In the genomic region with DNA sequence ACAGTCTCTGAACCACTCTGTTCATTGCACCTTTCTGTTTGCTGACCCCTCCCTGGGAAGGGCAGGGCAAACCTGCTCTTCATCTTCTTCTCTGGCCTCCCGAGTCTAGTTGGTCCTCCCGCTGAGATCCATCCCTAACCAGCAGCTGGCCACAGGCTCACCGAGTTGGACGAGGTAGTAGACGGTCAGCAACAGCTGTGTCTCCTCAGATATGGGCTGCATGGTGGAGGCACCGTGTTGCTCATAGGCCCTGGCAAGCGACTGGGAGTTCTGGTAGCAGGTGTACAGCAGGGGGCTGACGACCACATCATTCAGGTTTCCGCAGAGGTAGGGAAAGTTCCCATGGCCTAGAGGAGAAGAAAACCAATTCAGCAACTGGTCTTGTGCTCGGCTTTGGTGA, we compare ENCODE assay signal across 16 mouse cellular contexts.
"Had no signal": no experiment of that assay in that cellular context is flagged by ENCODE, and none has a peak within 500 bp of the region (broad histone marks: within the 10 kb centered on the region; RNA-seq: fewer than 3 reads in every experiment).

No protein-coding gene starts in this region.

- H3K4me1 ChIP-seq: neural tube, embryonic 12.5 days; neural tube, embryonic 13.5 days; stomach, embryonic 15.5 days had no signal

- H3K27me3 ChIP-seq: neural tube, embryonic 12.5 days; neural tube, embryonic 13.5 days; neural tube, embryonic 15.5 days; stomach, embryonic 15.5 days had no signal

- H3K4me2 ChIP-seq: neural tube, embryonic 12.5 days; neural tube, embryonic 13.5 days; neural tube, embryonic 15.5 days; stomach, embryonic 15.5 days had no signal

- H3K36me3 ChIP-seq: neural tube, embryonic 13.5 days; neural tube, embryonic 15.5 days; stomach, embryonic 15.5 days had no signal

- DNase-seq: retina, postnatal 1 day; right cerebral cortex, adult 18-20 months; right cerebral cortex, postnatal 14 days; right cerebral cortex, postnatal 25 days; right cerebral cortex, postnatal 4 days; spleen, adult 18-20 months; thymus, adult 18-20 months; thymus, adult 2 months; thymus, postnatal 14 days; thymus, postnatal 25 days; thymus, postnatal 4 days had no signal

- H3K9me3 ChIP-seq: neural tube, embryonic 12.5 days; neural tube, embryonic 13.5 days; neural tube, embryonic 15.5 days; stomach, embryonic 15.5 days had no signal

- H3K9ac ChIP-seq: neural tube, embryonic 12.5 days; neural tube, embryonic 13.5 days; neural tube, embryonic 15.5 days; stomach, embryonic 15.5 days had no signal

- H3K4me3 ChIP-seq: neural tube, embryonic 12.5 days; neural tube, embryonic 13.5 days; neural tube, embryonic 15.5 days; stomach, embryonic 15.5 days had no signal

- H3K27ac ChIP-seq: neural tube, embryonic 12.5 days; neural tube, embryonic 13.5 days; neural tube, embryonic 15.5 days; stomach, embryonic 15.5 days; stomach, postnatal 0 days had no signal
